Mouse (Mus musculus): ENCODE results near the gene Epn1. TPM values are rescaled to one million over a fixed set of nuclear protein-coding genes. Genes with fewer than 3 reads are reported as not detected.

Epn1 gene
- polyA plus RNA-seq, 1 experiment, result 420 TPM

GRCm38 (mm10) chr7:5086921-5087440, 6.9 kb downstream of the Epn1 start:
- no peak overlapping the region for H3K4me3 ChIP-seq (ENCODE audit: insufficient read depth, low read length)
- no peak overlapping the region for H3K27ac ChIP-seq (ENCODE audit: insufficient read depth, low read length)
- TF ChIP-seq POLR2A (IDR thresholded peaks at IDR 0.05; ENCODE audit: extremely low read depth, insufficient read depth, low read length) (no peak), CTCF (IDR thresholded peaks at IDR 0.05; ENCODE audit: extremely low read depth, insufficient read depth, low read length) (no peak)
- H3K4me1 ChIP-seq (ENCODE audit: control insufficient read depth, insufficient read depth, low read length), result peaks cover 9% of the 10 kb centered on the region

- no peak overlapping the region for H3K27ac ChIP-seq (ENCODE audit: insufficient read depth, low read length)
- TF ChIP-seq POLR2A (IDR thresholded peaks at IDR 0.05; ENCODE audit: extremely low read depth, insufficient read depth, low read length) (no peak), CTCF (IDR thresholded peaks at IDR 0.05; ENCODE audit: extremely low read depth, insufficient read depth, low read length) (no peak)
- H3K4me3 ChIP-seq (ENCODE audit: insufficient read depth, low read length), result no peak overlapping the region
- H3K4me1 ChIP-seq (ENCODE audit: control insufficient read depth, insufficient read depth, low read length), result peaks cover 8% of the 10 kb centered on the region
Measured at GRCm38 (mm10) chr7:5087886-5088285, 7.9 kb downstream of the Epn1 start.

DNA sequence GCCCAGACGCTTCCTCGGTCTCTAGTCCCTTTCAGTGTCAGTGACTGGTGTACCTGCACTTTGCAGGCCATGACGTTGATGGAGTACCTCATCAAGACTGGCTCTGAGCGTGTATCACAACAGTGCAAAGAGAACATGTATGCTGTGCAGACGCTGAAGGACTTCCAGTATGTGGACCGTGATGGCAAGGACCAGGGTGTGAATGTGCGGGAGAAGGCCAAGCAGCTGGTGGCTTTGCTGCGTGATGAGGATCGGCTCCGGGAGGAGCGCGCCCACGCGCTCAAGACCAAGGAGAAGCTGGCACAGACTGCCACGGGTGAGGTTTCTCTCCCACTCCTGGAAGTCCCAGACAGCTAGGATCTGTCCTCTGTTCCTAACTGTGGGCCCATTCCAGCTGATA, 9.8 kb downstream of the Epn1 start:
- peaks cover 8% of the 10 kb centered on the region for H3K4me1 ChIP-seq (ENCODE audit: control insufficient read depth, insufficient read depth, low read length)
- no peak for TF ChIP-seq POLR2A (IDR thresholded peaks at IDR 0.05; ENCODE audit: extremely low read depth, insufficient read depth, low read length)
- no peak for TF ChIP-seq CTCF (IDR thresholded peaks at IDR 0.05; ENCODE audit: extremely low read depth, insufficient read depth, low read length)
- no peak overlapping the region for H3K27ac ChIP-seq (ENCODE audit: insufficient read depth, low read length)
- H3K4me3 ChIP-seq (ENCODE audit: insufficient read depth, low read length), result no peak overlapping the region

DNA sequence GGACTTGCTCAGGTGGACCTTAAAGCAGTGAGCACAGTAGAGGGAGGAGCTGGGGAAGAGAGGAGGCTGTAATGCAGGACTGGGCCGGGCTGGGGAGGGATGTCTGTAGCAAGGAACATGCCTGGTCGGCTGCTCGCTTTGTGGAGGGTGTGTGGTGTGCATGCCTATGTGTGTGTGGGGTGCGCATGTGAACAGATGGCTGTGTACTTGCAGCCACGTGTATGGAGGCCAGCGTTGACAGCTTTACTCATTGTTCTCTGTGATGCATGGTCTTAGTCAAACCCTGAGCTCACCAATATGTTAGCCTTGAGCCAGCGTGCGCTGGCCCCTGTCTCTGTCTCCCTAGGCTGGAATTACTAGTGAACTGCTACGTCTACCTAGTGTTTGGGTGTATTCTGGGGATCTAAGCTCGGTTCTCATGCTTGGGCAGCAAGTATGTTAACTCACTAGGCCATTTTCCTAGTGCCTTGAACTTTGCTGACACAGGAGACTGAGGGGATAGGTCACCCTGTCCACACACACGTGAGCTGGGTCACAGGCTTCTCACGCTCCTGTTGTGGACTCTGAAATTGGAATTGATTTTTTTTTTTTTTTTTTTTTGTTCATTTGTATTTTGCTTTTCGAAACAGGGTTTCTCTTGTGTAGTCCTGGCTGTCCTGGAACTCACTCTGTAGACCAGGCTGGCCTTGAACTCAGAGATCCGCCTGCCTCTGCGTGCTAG, 11.1 kb downstream of the Epn1 start:
- H3K27ac ChIP-seq (ENCODE audit: insufficient read depth, low read length), result no peak overlapping the region
- H3K4me3 ChIP-seq (ENCODE audit: insufficient read depth, low read length), result no peak overlapping the region
- peaks cover 8% of the 10 kb centered on the region for H3K4me1 ChIP-seq (ENCODE audit: control insufficient read depth, insufficient read depth, low read length)
- no peak for TF ChIP-seq POLR2A (IDR thresholded peaks at IDR 0.05; ENCODE audit: extremely low read depth, insufficient read depth, low read length)
- no peak for TF ChIP-seq CTCF (IDR thresholded peaks at IDR 0.05; ENCODE audit: extremely low read depth, insufficient read depth, low read length)

DNA sequence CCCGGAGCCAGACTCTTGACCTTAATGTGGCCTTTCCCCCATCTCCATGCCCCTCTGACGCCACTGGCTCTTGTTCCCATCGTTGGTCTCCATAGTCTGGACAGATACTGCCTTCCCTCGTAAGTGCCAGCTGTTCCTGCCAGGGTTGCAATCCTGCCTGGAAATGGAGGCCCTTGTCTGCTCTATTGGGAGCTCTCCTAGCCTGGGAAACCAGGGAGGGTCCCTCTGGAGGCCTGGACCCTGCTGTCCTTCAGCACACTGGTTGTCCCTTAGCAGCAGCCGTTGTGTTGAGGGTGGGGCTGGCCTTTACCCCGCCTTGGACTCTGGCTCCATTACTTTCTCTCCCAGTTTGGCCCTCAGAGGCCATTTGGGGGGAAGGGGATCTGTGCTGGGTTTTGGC, 12.3 kb downstream of the Epn1 start:
- TF ChIP-seq CTCF (IDR thresholded peaks at IDR 0.05; ENCODE audit: extremely low read depth, insufficient read depth, low read length) (no peak), POLR2A (IDR thresholded peaks at IDR 0.05; ENCODE audit: extremely low read depth, insufficient read depth, low read length) (no peak)
- Histone ChIP-seq H3K4me1 (ENCODE audit: control insufficient read depth, insufficient read depth, low read length) (peaks cover 8% of the 10 kb centered on the region), H3K27ac (ENCODE audit: insufficient read depth, low read length) (no peak overlapping the region), H3K4me3 (ENCODE audit: insufficient read depth, low read length) (no peak overlapping the region)

DNA sequence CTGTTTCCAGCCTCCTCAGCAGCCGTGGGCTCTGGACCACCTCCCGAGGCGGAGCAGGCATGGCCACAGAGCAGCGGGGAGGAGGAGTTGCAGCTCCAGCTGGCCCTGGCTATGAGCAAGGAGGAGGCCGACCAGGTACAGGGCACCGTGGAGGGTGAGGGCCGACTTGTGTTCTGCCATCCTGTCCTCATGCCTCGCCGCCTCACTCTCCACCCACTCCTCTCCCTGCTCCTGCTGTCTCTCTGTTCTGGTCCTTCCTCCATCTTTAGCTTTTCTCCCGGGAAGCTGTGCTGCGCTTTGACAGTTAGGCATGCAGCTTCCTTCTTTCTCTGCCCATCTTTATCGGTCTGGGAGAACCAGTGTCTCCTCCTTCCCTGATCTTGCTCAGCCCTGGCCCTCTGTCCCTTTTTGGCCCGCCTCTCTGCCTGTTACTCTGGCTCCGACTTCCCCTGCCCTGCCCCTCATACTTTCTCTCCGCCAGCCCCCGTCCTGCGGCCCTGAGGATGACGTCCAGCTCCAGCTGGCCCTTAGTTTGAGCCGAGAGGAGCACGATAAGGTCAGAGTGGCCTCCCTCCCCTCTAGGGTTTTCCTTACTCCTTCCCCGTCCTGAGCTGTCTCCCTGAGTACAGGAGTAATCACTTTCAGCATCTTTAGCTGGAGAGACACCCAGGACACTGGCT, 12.9 kb downstream of the Epn1 start:
- Histone ChIP-seq H3K4me3 (ENCODE audit: insufficient read depth, low read length) (no peak overlapping the region), H3K4me1 (ENCODE audit: control insufficient read depth, insufficient read depth, low read length) (peaks cover 8% of the 10 kb centered on the region), H3K27ac (ENCODE audit: insufficient read depth, low read length) (no peak overlapping the region)
- TF ChIP-seq CTCF (IDR thresholded peaks at IDR 0.05; ENCODE audit: extremely low read depth, insufficient read depth, low read length) (no peak), POLR2A (IDR thresholded peaks at IDR 0.05; ENCODE audit: extremely low read depth, insufficient read depth, low read length) (no peak)

GRCm38 (mm10) chr7:5098769-5099168, 18.7 kb downstream of the Epn1 start:
- no peak for TF ChIP-seq POLR2A (IDR thresholded peaks at IDR 0.05; ENCODE audit: extremely low read depth, insufficient read depth, low read length)
- TF ChIP-seq CTCF (IDR thresholded peaks at IDR 0.05; ENCODE audit: extremely low read depth, insufficient read depth, low read length), result no peak
- H3K4me1 ChIP-seq (ENCODE audit: control insufficient read depth, insufficient read depth, low read length), result no peaks in the 10 kb centered on the region
- no peak overlapping the region for H3K27ac ChIP-seq (ENCODE audit: insufficient read depth, low read length)
- no peak overlapping the region for H3K4me3 ChIP-seq (ENCODE audit: insufficient read depth, low read length)

- Histone ChIP-seq H3K4me1 (ENCODE audit: control insufficient read depth, insufficient read depth, low read length) (no peaks in the 10 kb centered on the region), H3K4me3 (ENCODE audit: insufficient read depth, low read length) (no peak overlapping the region), H3K27ac (ENCODE audit: insufficient read depth, low read length) (no peak overlapping the region)
- TF ChIP-seq CTCF (IDR thresholded peaks at IDR 0.05; ENCODE audit: extremely low read depth, insufficient read depth, low read length) (no peak), POLR2A (IDR thresholded peaks at IDR 0.05; ENCODE audit: extremely low read depth, insufficient read depth, low read length) (no peak)
Measured at GRCm38 (mm10) chr7:5099796-5100195, 19.8 kb downstream of the Epn1 start.

DNA sequence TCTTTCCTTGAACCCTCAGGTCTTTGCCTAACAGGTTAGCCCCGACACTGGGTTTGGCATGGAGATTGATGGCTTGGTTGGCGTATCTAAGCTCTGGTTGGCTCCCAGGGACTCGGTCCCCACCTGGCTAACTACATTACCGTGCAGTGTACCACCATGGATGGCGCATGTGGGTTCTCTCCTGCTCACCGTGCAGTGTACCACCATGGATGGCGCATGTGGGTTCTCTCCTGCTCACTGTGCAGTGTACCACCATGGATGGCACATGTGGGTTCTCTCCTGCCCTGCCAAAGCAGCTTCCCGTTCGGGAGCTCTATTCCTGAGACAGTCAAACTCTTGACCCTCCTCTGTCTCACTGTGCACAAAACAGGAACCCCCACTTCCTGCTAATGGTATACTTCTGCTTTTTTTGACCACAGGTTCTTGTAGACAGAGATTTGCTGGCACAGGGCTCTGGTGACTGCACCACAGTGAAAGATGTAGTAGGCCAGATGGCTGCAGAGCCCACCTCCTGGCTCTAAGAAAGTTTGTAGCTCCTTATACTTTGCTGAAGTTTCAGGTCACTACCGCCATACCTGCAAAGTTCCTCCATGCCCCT, 21.1 kb downstream of the Epn1 start:
- no peak overlapping the region for H3K27ac ChIP-seq (ENCODE audit: insufficient read depth, low read length)
- H3K4me1 ChIP-seq (ENCODE audit: control insufficient read depth, insufficient read depth, low read length), result no peaks in the 10 kb centered on the region
- TF ChIP-seq CTCF (IDR thresholded peaks at IDR 0.05; ENCODE audit: extremely low read depth, insufficient read depth, low read length), result no peak
- TF ChIP-seq POLR2A (IDR thresholded peaks at IDR 0.05; ENCODE audit: extremely low read depth, insufficient read depth, low read length), result no peak
- H3K4me3 ChIP-seq (ENCODE audit: insufficient read depth, low read length), result no peak overlapping the region
